Mouse (Mus musculus): ENCODE results near the gene Upk2. TPM values are rescaled to one million over a fixed set of nuclear protein-coding genes. Genes with fewer than 3 reads are reported as not detected.

Gene Upk2
- total and polyA plus RNA-seq, 3 experiments, result not detected

DNA sequence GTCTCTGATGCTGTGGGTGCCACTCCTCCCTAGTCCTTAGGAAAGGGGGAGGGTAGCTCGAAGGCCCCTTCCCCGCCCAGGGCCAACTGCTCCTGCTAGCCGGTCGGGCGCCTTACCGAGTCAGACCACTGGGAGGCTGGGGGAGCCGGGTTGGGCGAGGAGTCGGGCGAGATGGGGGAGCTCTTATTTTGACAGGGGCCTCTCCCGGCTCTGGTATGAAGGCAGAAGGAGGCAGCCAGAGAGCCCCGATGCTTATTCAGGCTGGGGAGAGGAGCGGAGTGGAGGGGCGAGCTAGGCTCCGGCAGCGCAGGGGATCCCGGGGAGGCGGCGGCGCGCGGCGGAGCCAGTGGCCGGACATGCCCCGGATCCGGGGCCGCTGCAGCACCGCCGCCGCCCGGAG is 27.8 kb upstream of the Upk2 start, which contains the start of gene Bcl9l:
Bcl9l (plus strand) TSS at position 274 of the 400 bp plus-strand sequence.
- dilution Hi-C loops (cut with MboI; ENCODE audit: extremely low pct_ligation_motif_present, extremely low pct_unique_long_range_greater_than_20kb, low sequenced_read_pairs), result no loop called here
- Histone ChIP-seq H3K4me2 (ENCODE audit: insufficient read depth, low read depth, poor library complexity, severe bottlenecking) (peak within 1 kb of the TSS; percentile 85), H3K4me3 (replicated peaks in 1 of 3; ENCODE audit: low read depth in 2 of 3, low read length in 2 of 3, poor library complexity in 1 of 3) (peak within 1 kb of the TSS; percentile 80 to 96 (median 92)), H3K79me2 (replicated peaks; ENCODE audit: control insufficient read depth, extremely low read depth, insufficient read depth, poor library complexity, severe bottlenecking) (no peaks in the 10 kb centered on the region), H3K9me3 (replicated peaks; ENCODE audit: low read length) (no peaks in the 10 kb centered on the region), H3K27ac (ENCODE audit: insufficient read depth, low read depth) (no peak within 1 kb of the TSS), H3K9ac (ENCODE audit: insufficient read depth, low read depth) (peak within 1 kb of the TSS; percentile 94), H3K36me3 (replicated peaks in 1 of 2; ENCODE audit: control insufficient read depth in 1 of 2, insufficient read depth in 1 of 2, low read length in 1 of 2) (peaks cover 0 to 17% of the 10 kb centered on the region in 2 experiments), H3K27me3 (replicated peaks) (peaks cover 5% of the 10 kb centered on the region), H3K4me1 (ENCODE audit: control insufficient read depth in 1 of 2, insufficient read depth in 2 of 2) (peaks cover 11 to 74% of the 10 kb centered on the region in 2 experiments)
- TF ChIP-seq HCFC1 (IDR thresholded peaks at IDR 0.05; ENCODE audit: low read depth, low read length) (peak; percentile 46), TCF12 (IDR thresholded peaks at IDR 0.05; ENCODE audit: low read depth, low read length) (no peak; the same call in 1 of the 2 replicates), CTCF (conservative IDR thresholded peaks at IDR 0.05 in 1 of 2, IDR thresholded peaks at IDR 0.05 in 1 of 2; ENCODE audit: low read depth in 2 of 2, low read length in 2 of 2) (peak in 1 of 2 experiments; percentile 67; a peak in 2 of 4 replicates), POLR2A (IDR thresholded peaks at IDR 0.05; ENCODE audit: low read depth, low read length) (peak; percentile 54; the same call in 1 of the 2 replicates), KAT2A (IDR thresholded peaks at IDR 0.05; ENCODE audit: insufficient replicate concordance, low read length) (no peak), UBTF (IDR thresholded peaks at IDR 0.05; ENCODE audit: low read depth, low read length) (peak; percentile 66; the same call in 1 of the 2 replicates), SIN3A (IDR thresholded peaks at IDR 0.05; ENCODE audit: low read length) (peak; percentile 64), SMC3 (IDR thresholded peaks at IDR 0.05; ENCODE audit: low read depth, low read length) (peak; percentile 54), NRF1 (IDR thresholded peaks at IDR 0.05; ENCODE audit: low read depth, low read length) (0 out of 2 replicates have a peak, but pooled peaks have one; percentile 19), MEF2A (IDR thresholded peaks at IDR 0.05; ENCODE audit: borderline replicate concordance, low read depth, low read length) (peak; percentile 62), RAD21 (IDR thresholded peaks at IDR 0.05; ENCODE audit: low read depth, low read length) (peak; percentile 39)
- DNase-seq (ENCODE audit: extremely low read depth), result peak; percentile 82
- in situ Hi-C loops (cut with MboI; ENCODE audit: low pct_ligation_motif_present, low pct_unique_long_range_greater_than_20kb, low sequenced_read_pairs), result no loop called here

DNA sequence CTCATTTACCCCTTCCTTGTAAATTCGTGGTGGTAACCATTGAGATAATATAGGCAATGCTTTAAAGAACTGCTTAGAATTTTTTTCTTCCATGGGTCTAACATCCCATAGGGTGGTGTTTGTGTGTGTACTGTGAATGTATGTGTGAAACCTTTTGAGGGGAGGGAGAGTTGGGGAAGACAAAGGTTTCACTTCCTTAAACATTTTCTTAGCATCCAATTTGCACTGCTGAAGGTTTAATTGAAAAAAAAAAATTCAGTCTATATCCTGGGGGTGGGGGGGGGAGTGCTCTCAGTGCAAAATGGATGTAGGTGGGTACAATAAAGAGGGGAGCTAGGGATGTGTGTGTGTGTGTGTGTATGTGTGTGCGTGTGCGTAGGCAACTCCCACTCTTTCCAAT is 27.3 kb upstream of the Upk2 start:
- Histone ChIP-seq H3K79me2 (replicated peaks; ENCODE audit: control insufficient read depth, extremely low read depth, insufficient read depth, poor library complexity, severe bottlenecking) (no peaks in the 10 kb centered on the region), H3K9ac (ENCODE audit: insufficient read depth, low read depth) (no peak overlapping the region; the same call in 1 of the 2 replicates), H3K4me2 (ENCODE audit: insufficient read depth, low read depth, poor library complexity, severe bottlenecking) (peak overlapping the region; percentile 75), H3K36me3 (replicated peaks in 1 of 2; ENCODE audit: control insufficient read depth in 1 of 2, insufficient read depth in 1 of 2, low read length in 1 of 2) (peaks cover 0 to 15% of the 10 kb centered on the region in 2 experiments), H3K4me1 (ENCODE audit: control insufficient read depth in 1 of 2, insufficient read depth in 2 of 2) (peaks cover 11 to 74% of the 10 kb centered on the region in 2 experiments), H3K27ac (ENCODE audit: insufficient read depth, low read depth) (no peak overlapping the region), H3K9me3 (replicated peaks; ENCODE audit: low read length) (no peaks in the 10 kb centered on the region), H3K4me3 (replicated peaks in 1 of 3; ENCODE audit: low read depth in 2 of 3, low read length in 2 of 3, poor library complexity in 1 of 3) (peak overlapping the region; percentile 32 to 92 (median 80)), H3K27me3 (replicated peaks) (peaks cover 5% of the 10 kb centered on the region)
- peak; percentile 21; the same call in 1 of the 2 replicates for TF ChIP-seq BHLHE40 (IDR thresholded peaks at IDR 0.05; ENCODE audit: low read depth, low read length)
- TF ChIP-seq EP300 (IDR thresholded peaks at IDR 0.05; ENCODE audit: low read length), result peak; percentile 85
- peak; percentile 92 for TF ChIP-seq IRF4 (IDR thresholded peaks at IDR 0.05; ENCODE audit: low read depth, low read length)
- peak; percentile 70; the same call in 1 of the 2 replicates for TF ChIP-seq MAZ (IDR thresholded peaks at IDR 0.05; ENCODE audit: low read depth, low read length)
- TF ChIP-seq RAD21 (IDR thresholded peaks at IDR 0.05; ENCODE audit: low read depth, low read length), result no peak
- peak; percentile 87 for TF ChIP-seq ZNF384 (IDR thresholded peaks at IDR 0.05; ENCODE audit: low read depth, low read length)
- no peak for TF ChIP-seq NELFE (IDR thresholded peaks at IDR 0.05; ENCODE audit: low read depth, low read length)
- no peak for DNase-seq (ENCODE audit: extremely low read depth)
- in situ Hi-C loops (cut with MboI; ENCODE audit: low pct_ligation_motif_present, low pct_unique_long_range_greater_than_20kb, low sequenced_read_pairs), result no loop called here
- dilution Hi-C loops (cut with MboI; ENCODE audit: extremely low pct_ligation_motif_present, extremely low pct_unique_long_range_greater_than_20kb, low sequenced_read_pairs), result no loop called here
